Mouse (Mus musculus): ENCODE measurements around the gene Ralgps1. TPM values are rescaled to one million over a fixed set of nuclear protein-coding genes. Genes with fewer than 3 reads are reported as not detected.
"Not testable (repeated sequence)": the region's sequence is repeated elsewhere in the genome, so short reads cannot be mapped to it uniquely, and the experiment has no call there.

The Ralgps1 gene
- total RNA-seq, 2 experiments from 2014 or later = 56.8 to 59.2 TPM

GRCm38 (mm10) chr2:33134766-33135490 is 236.4 kb downstream of the Ralgps1 start:
- intact Hi-C loops (cut with DNase I) = loop anchor here (5.0 kb wide), 1 partner anchor 153 kb away; the partner anchor contains the start of gene Slc2a8
- DNase-seq (ENCODE audit: low spot score in 2 of 2) = no peak

GRCm38 (mm10) chr2:33132306-33132705 is 239.0 kb downstream of the Ralgps1 start:
- DNase-seq (ENCODE audit: low spot score in 2 of 2) = no peak

GRCm38 (mm10) chr2:33131500-33132092 is 239.7 kb downstream of the Ralgps1 start, which contains the start of gene Garnl3:
Garnl3 (minus strand) TSS chr2:33131654.
- intact Hi-C loops (cut with DNase I) = loop anchor here (5.0 kb wide), 1 partner anchor 149 kb away; the partner anchor contains the start of gene Slc2a8

More at GRCm38 (mm10) chr2:33132306-33132705, 239.0 kb downstream of the Ralgps1 start:
- intact Hi-C loops (cut with DNase I) = loop anchor here (5.0 kb wide), 1 partner anchor 150 kb away; the partner anchor contains the start of gene Slc2a8

GRCm38 (mm10) chr2:33130526-33131483 is 240.5 kb downstream of the Ralgps1 start:
- intact Hi-C loops (cut with DNase I) = loop anchor here (5.0 kb wide), 1 partner anchor 149 kb away; the partner anchor contains the start of gene Slc2a8
- peak; percentile 93 to 98 for DNase-seq (ENCODE audit: low spot score in 2 of 2)

More at GRCm38 (mm10) chr2:33131500-33132092, 239.7 kb downstream of the Ralgps1 start, which contains the start of gene Garnl3:
- DNase-seq (ENCODE audit: low spot score in 2 of 2) = peak; percentile 69 to 71

GRCm38 (mm10) chr2:33130141-33130525 is 241.2 kb downstream of the Ralgps1 start:
- DNase-seq (ENCODE audit: low spot score in 2 of 2) = no peak
- intact Hi-C loops (cut with DNase I) = loop anchor here (5.0 kb wide), 1 partner anchor 148 kb away; the partner anchor contains the start of gene Slc2a8

- peak in 1 of 2 experiments; percentile 31 for DNase-seq (ENCODE audit: low spot score in 2 of 2)
- intact Hi-C loops (cut with DNase I) = loop anchor here (5.0 kb wide), 4 partner anchors 42 to 147 kb away; partner anchors contain the start of gene Slc2a8
Measured at GRCm38 (mm10) chr2:33129696-33130095, 241.6 kb downstream of the Ralgps1 start.

GRCm38 (mm10) chr2:33129005-33129404 is 242.3 kb downstream of the Ralgps1 start:
- intact Hi-C loops (cut with DNase I) = loop anchor here (5.0 kb wide), 3 partner anchors 42 to 137 kb away; no protein-coding TSS in a partner anchor
- no peak for DNase-seq (ENCODE audit: low spot score in 2 of 2)

GRCm38 (mm10) chr2:33127271-33127670 is 244.0 kb downstream of the Ralgps1 start:
- intact Hi-C loops (cut with DNase I) = loop anchor here (5.0 kb wide), 3 partner anchors 40 to 135 kb away; no protein-coding TSS in a partner anchor
- DNase-seq (ENCODE audit: low spot score in 2 of 2) = no peak

- DNase-seq (ENCODE audit: low spot score in 2 of 2) = no peak
- intact Hi-C loops (cut with DNase I) = no loop called here
Measured at GRCm38 (mm10) chr2:33122856-33123255, 248.4 kb downstream of the Ralgps1 start.

GRCm38 (mm10) chr2:33100536-33100935 is 270.8 kb downstream of the Ralgps1 start:
- DNase-seq (ENCODE audit: low spot score in 2 of 2) = no peak
- intact Hi-C loops (cut with DNase I) = no loop called here

GRCm38 (mm10) chr2:33097326-33097725 is 274.0 kb downstream of the Ralgps1 start:
- DNase-seq (ENCODE audit: low spot score in 2 of 2); intact Hi-C loops (cut with DNase I): not testable (repeated sequence)

- intact Hi-C loops (cut with DNase I) = no loop called here
- peak in 1 of 2 experiments; percentile 79 for DNase-seq (ENCODE audit: low spot score in 2 of 2)
Measured at GRCm38 (mm10) chr2:33095221-33095671, 276.0 kb downstream of the Ralgps1 start.

GRCm38 (mm10) chr2:33090620-33091520 is 280.4 kb downstream of the Ralgps1 start:
- DNase-seq (ENCODE audit: low spot score in 2 of 2) = peak in 1 of 2 experiments; percentile 77

GRCm38 (mm10) chr2:33090033-33090400 is 281.3 kb downstream of the Ralgps1 start:
- intact Hi-C loops (cut with DNase I) = not testable (repeated sequence)

More at GRCm38 (mm10) chr2:33090620-33091520, 280.4 kb downstream of the Ralgps1 start:
- intact Hi-C loops (cut with DNase I) = no loop called here

GRCm38 (mm10) chr2:33089356-33090032 is 281.8 kb downstream of the Ralgps1 start:
- intact Hi-C loops (cut with DNase I) = loop anchor here (5.0 kb wide), 2 partner anchors 38 to 57 kb away; no protein-coding TSS in a partner anchor
- DNase-seq (ENCODE audit: low spot score in 2 of 2) = no peak

More at GRCm38 (mm10) chr2:33090033-33090400, 281.3 kb downstream of the Ralgps1 start:
- DNase-seq (ENCODE audit: low spot score in 2 of 2) = not testable (repeated sequence)

- intact Hi-C loops (cut with DNase I) = loop anchor here (5.0 kb wide), 2 partner anchors 40 to 55 kb away; no protein-coding TSS in a partner anchor
- peak in 1 of 2 experiments; percentile 47 for DNase-seq (ENCODE audit: low spot score in 2 of 2)
Measured at GRCm38 (mm10) chr2:33086671-33087363, 284.5 kb downstream of the Ralgps1 start.

All from left cerebral cortex, postnatal 25 days (tissue).